Mouse (Mus musculus): Measurements from ENCODE around the gene Bmper. TPM values are rescaled to one million over a fixed set of nuclear protein-coding genes. Genes with fewer than 3 reads are reported as not detected.

Bmper gene
- polyA plus RNA-seq, 1 experiment from 2014 or later = 11.4 TPM

DNA sequence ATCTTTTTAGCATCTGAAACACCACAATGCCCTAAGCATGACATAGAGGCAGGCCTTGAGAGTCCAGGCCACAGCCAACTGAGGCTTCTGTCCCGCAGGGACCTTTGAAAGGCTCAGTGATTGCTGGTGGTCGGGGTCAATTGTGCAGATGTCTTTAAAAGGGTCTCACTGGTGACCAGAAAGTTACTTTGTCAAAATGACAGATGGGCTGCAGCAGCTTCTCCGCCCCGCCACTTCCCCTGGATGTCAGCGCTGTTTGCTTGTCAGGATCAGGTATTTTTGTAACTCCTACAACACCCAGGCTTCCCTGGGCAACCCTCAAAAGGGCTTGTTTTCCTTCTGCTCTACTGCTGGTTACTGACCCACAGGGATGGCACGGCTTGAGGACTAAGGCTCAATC is 21.0 kb downstream of the Bmper start:
- 41% methylated on average over 6 of the region's 6 CpGs for WGBS
- Histone ChIP-seq H3K36me3 (no peaks in the 10 kb centered on the region), H3K4me3 (no peak overlapping the region), H3K27me3 (ENCODE audit: insufficient read depth, poor library complexity, severe bottlenecking) (no peaks in the 10 kb centered on the region), H3K4me1 (peaks cover 14% of the 10 kb centered on the region), H3K27ac (no peak overlapping the region), H3K9me3 (no peaks in the 10 kb centered on the region)
- DNase-seq (ENCODE audit: low spot score) = no peak

DNA sequence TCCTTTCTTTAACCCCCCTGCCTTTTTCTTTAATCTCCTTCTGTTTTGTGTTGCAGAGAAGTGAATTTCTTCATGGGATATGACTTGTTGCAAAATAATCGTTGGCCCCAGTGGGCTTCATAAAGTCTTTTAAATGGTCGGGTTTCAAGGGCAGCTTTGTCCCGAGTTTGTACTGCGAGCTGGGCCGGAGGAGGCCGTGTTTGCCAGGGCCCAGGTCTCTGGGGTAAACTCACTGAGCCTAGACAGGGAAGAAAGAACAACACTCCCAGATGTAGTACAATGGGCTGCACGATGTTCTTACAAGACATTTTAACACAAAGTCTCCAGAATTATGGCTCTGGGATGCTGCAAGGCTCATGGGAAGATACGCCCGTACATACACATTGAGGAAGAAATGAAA is 23.5 kb downstream of the Bmper start:
- Histone ChIP-seq H3K4me1 (peaks cover 11% of the 10 kb centered on the region; the same call in 1 of the 2 replicates), H3K27ac (no peak overlapping the region), H3K4me3 (no peak overlapping the region), H3K27me3 (ENCODE audit: insufficient read depth, poor library complexity, severe bottlenecking) (no peaks in the 10 kb centered on the region), H3K36me3 (no peaks in the 10 kb centered on the region), H3K9me3 (no peaks in the 10 kb centered on the region)
- WGBS = 81% methylated on average over 9 of the region's 9 CpGs
- DNase-seq (ENCODE audit: low spot score) = no peak

DNA sequence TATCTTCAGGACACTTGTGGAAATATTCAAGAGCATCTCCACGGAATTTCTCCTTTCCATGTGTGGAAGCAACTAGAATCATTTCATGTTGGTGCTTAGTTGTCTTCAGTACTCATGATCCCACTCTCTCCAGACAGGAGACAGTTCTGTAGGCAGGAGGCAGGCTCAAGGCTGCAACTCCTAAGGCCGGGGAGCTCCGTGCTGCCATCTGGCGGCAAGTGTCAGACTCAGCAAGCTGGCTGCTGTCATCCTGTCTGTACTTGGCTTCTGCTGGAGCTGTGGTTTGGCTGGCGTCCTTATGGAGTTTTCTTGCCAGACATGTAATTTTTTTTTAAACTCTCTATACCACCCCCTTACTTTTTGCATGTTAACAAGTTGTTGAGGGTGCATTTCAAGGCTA is 27.1 kb downstream of the Bmper start:
- no peaks in the 10 kb centered on the region for H3K36me3 ChIP-seq
- 8% methylated on average over 5 of the region's 5 CpGs for WGBS

DNA sequence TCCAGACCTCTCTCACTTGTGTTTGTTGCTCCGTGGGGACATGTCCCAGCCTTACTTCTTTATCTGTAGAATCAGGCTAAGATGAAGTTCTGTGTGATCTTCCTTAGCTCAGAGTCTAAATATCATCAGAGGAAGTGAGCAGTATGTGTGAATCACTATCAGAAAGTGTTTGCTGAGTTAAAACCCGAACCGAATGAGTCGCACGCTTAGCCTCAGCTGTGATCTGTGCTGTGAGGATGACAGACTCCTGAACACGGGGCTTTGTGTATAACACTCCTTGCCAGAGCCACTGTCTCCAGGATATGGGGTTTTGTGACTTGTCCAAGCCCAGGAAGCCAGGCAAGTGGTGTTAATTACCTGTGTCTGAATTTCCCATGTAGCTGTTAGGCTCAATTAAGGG is 28.1 kb downstream of the Bmper start:
- H3K36me3 ChIP-seq = no peaks in the 10 kb centered on the region
- no peak for DNase-seq (ENCODE audit: low spot score)
- no peaks in the 10 kb centered on the region for H3K27me3 ChIP-seq (ENCODE audit: insufficient read depth, poor library complexity, severe bottlenecking)
- peaks cover 11% of the 10 kb centered on the region; the same call in 1 of the 2 replicates for H3K4me1 ChIP-seq
- H3K4me3 ChIP-seq = no peak overlapping the region
- 77% methylated on average over 6 of the region's 6 CpGs for WGBS
- no peak overlapping the region for H3K27ac ChIP-seq
- H3K9me3 ChIP-seq = no peaks in the 10 kb centered on the region

More for the DNA sequence above, 27.1 kb downstream of the Bmper start:
- Histone ChIP-seq H3K9me3 (no peaks in the 10 kb centered on the region), H3K27me3 (ENCODE audit: insufficient read depth, poor library complexity, severe bottlenecking) (no peaks in the 10 kb centered on the region), H3K4me1 (peaks cover 11% of the 10 kb centered on the region; the same call in 1 of the 2 replicates), H3K27ac (no peak overlapping the region), H3K4me3 (no peak overlapping the region)
- peak; percentile 83 for DNase-seq (ENCODE audit: low spot score)

DNA sequence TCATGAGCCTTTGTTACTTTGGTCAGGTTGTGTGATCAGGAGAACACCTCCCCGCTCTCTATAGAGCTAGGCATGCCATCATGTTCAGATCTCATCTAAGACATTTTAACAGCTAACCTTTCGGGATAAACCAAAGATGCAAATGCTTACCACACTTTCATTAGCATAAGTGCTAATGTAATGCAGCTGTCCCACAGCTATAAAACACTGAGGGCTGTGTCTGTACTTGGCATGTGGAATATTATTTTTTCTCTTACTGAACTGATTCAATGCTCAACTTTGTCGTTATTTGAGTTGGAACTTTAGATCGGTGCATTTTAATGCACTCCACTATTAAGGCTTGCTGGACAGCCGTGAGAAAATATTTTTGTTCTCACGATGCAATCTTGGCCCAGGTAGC is 30.7 kb downstream of the Bmper start:
- Histone ChIP-seq H3K27ac (no peak overlapping the region), H3K27me3 (ENCODE audit: insufficient read depth, poor library complexity, severe bottlenecking) (no peaks in the 10 kb centered on the region), H3K4me1 (peaks cover 11% of the 10 kb centered on the region; the same call in 1 of the 2 replicates), H3K36me3 (no peaks in the 10 kb centered on the region), H3K4me3 (no peak overlapping the region), H3K9me3 (no peaks in the 10 kb centered on the region)
- 89% methylated on average over 6 of the region's 6 CpGs for WGBS
- no peak for DNase-seq (ENCODE audit: low spot score)

DNA sequence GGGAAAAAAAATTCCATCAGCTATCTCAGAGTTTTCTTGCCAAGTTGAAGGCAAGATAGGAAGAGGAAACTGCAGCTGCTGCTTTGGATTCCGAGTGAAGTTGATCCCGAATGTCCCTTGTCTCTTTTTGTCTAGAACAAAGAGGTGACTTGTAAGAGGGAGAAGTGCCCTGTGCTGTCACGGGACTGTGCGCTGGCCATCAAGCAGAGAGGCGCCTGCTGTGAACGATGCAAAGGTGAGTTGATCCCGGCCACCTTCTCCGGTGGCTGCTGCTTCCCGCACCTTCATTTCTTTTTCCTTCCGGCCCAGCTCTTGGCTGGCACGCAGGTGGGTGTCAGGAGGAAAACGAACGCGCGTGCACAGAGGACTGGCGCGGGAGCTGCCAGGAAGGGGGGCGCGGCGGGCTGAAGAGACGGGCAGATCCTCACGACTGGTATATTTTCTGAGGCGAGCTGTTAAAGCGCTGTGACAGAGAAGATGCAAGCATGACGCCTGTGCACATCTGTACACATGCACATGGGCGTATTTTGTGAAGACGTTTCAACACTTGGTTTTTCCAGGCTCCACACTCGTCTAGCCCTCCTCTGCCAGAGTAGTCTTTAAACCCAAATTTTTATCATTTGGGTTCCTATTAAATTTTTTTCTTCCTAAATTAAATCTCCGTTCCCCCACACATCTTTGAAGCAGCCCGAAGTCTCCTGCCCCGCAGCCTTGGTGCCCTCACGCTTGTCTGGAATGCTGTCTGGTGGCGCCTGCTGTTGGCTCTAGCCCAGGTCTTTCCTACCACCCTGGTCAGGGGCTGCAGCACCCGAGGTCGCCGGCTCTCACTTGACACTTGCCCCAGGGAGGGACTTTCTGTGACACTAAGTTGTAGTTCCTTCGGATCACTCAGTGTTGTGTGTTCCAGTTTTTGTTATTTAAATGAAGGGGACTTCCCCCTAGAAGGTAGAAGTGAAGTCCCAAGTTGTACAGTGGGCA is 31.6 kb downstream of the Bmper start:
- peak overlapping the region; percentile 36; the same call in 1 of the 2 replicates for H3K27ac ChIP-seq
- H3K4me3 ChIP-seq = peak overlapping the region; percentile 32; the same call in 1 of the 2 replicates
- peaks cover 7% of the 10 kb centered on the region; the same call in 1 of the 2 replicates for H3K4me1 ChIP-seq
- no peak for DNase-seq (ENCODE audit: low spot score)
- no peaks in the 10 kb centered on the region for H3K27me3 ChIP-seq (ENCODE audit: insufficient read depth, poor library complexity, severe bottlenecking)
- WGBS = 57% methylated on average over 37 of the region's 37 CpGs
- no peaks in the 10 kb centered on the region for H3K9me3 ChIP-seq
- H3K36me3 ChIP-seq = 0 out of 2 replicates have a peak, but pooled peaks cover 3% of the 10 kb centered on the region

DNA sequence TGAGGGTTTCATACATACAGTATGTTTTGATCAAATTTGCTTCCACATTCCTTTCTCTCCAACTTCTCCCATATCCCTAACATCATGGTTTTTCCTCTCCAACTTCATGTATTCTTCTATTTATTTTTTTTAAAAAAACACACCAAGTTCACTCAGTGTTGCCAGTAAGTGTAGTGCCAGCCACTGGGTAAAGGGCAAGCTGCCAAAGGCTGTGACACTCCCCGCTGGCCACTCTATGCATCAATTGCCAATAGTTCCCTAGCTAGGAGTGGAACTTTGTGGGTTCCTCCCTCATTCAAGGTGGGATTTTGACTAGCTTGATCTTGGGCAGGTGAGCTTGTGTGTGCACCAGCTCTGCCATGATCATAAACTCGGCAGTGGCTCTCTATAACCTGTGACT is 33.0 kb downstream of the Bmper start:
- H3K9me3 ChIP-seq = no peaks in the 10 kb centered on the region
- WGBS = 92% methylated on average over 2 of the region's 2 CpGs

DNA sequence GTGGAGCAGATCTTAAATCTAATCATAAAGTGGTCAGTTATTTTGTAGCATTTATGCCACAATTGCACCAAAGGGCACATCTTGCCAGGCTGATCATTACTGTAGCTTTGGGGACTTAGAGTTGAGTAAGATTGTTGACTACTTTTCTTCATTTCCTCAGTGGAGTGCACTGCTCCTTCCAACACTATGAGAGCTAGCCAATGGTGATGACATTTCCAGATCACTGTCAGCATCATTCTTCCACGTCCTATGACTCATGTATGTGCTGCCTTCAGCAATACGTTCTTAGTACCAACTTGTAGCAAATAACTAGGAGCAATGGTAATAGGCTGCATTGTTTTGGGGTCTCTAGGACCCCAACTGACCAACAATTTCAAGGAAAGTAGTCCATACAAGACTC is 33.7 kb downstream of the Bmper start:
- Histone ChIP-seq H3K27ac (no peak overlapping the region), H3K4me3 (no peak overlapping the region), H3K9me3 (no peaks in the 10 kb centered on the region), H3K4me1 (peaks cover 7% of the 10 kb centered on the region; the same call in 1 of the 2 replicates), H3K36me3 (0 out of 2 replicates have a peak, but pooled peaks cover 3% of the 10 kb centered on the region), H3K27me3 (ENCODE audit: insufficient read depth, poor library complexity, severe bottlenecking) (no peaks in the 10 kb centered on the region)
- DNase-seq (ENCODE audit: low spot score) = no peak
- 75% methylated on average over 2 of the region's 2 CpGs for WGBS

More for the DNA sequence above, 33.0 kb downstream of the Bmper start:
- H3K4me1 ChIP-seq = peaks cover 7% of the 10 kb centered on the region; the same call in 1 of the 2 replicates
- no peaks in the 10 kb centered on the region for H3K27me3 ChIP-seq (ENCODE audit: insufficient read depth, poor library complexity, severe bottlenecking)
- 0 out of 2 replicates have a peak, but pooled peaks cover 3% of the 10 kb centered on the region for H3K36me3 ChIP-seq
- no peak overlapping the region for H3K4me3 ChIP-seq
- no peak for DNase-seq (ENCODE audit: low spot score)
- no peak overlapping the region for H3K27ac ChIP-seq

DNA sequence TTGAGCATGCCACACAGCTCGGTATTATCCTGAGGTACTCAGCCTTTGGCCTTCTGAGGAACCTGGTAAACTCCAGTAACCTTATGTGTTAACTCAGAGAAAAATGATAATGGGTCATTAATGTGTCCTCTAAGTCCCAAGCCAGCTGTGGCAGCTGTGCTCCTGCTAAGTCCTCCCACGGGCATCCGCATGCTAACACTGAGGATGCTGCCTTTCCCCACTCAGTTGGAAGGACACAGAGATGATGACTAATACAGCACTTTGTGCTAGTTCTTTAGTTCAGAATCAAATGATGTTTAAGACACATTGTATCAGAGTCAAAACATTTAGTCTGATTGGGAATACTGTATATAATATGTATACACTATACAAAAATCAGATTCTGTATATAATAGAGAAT is 39.0 kb downstream of the Bmper start:
- no peaks in the 10 kb centered on the region for H3K4me1 ChIP-seq
- no peaks in the 10 kb centered on the region for H3K27me3 ChIP-seq (ENCODE audit: insufficient read depth, poor library complexity, severe bottlenecking)
- no peaks in the 10 kb centered on the region for H3K9me3 ChIP-seq
- WGBS = 93% methylated on average over 3 of the region's 3 CpGs
- H3K27ac ChIP-seq = no peak overlapping the region
- H3K36me3 ChIP-seq = 0 out of 2 replicates have a peak, but pooled peaks cover 3% of the 10 kb centered on the region
- no peak for DNase-seq (ENCODE audit: low spot score)
- no peak overlapping the region for H3K4me3 ChIP-seq

DNA sequence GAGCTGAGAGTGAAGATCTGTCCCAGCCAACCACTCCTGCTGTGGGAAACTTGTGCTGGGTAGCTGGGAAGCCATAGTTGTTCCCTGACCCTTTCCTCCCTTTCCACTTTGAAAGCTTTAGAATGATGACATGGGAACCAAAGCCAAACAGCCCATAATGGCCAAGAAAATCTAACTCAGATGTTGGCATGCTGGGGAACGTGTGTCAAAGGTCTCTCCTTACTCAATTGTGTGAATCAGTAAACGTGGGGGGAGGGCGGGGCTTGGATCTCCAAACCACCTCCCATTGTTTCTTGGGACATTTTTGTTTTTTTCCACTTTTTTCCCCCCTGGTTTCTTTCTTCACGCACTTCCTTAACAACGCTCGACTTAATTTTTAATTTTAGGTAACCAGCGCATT is 40.0 kb downstream of the Bmper start:
- Histone ChIP-seq H3K9me3 (no peaks in the 10 kb centered on the region), H3K4me1 (no peaks in the 10 kb centered on the region; the same call in 1 of the 2 replicates), H3K36me3 (0 out of 2 replicates have a peak, but pooled peaks cover 3% of the 10 kb centered on the region), H3K27ac (no peak overlapping the region), H3K4me3 (no peak overlapping the region), H3K27me3 (ENCODE audit: insufficient read depth, poor library complexity, severe bottlenecking) (no peaks in the 10 kb centered on the region)
- DNase-seq (ENCODE audit: low spot score) = no peak
- 84% methylated on average over 7 of the region's 7 CpGs for WGBS

DNA sequence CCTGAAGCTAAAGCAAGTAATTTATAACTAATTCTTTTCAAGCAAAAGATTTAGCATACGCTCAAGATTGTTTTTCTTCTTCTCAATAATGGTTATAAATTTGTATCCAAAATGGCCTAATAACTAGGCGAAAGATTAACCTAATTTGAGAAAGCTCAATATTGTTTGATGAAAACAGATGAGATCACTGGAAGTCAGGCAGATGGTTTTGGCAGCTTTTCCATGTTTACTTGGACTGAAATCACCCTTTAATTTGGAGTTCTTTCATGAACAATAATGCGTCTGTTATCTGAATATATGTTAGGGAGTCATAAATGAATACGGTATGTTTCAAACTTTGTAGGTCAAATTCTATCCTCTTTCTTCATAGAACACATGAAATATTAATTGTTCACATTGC is 41.6 kb downstream of the Bmper start:
- no peak for DNase-seq (ENCODE audit: low spot score)
- Histone ChIP-seq H3K27ac (no peak overlapping the region), H3K27me3 (ENCODE audit: insufficient read depth, poor library complexity, severe bottlenecking) (no peaks in the 10 kb centered on the region), H3K9me3 (no peaks in the 10 kb centered on the region), H3K36me3 (no peaks in the 10 kb centered on the region), H3K4me3 (no peak overlapping the region), H3K4me1 (peaks cover 9% of the 10 kb centered on the region; the same call in 1 of the 2 replicates)
- WGBS = 89% methylated on average over 4 of the region's 4 CpGs

DNA sequence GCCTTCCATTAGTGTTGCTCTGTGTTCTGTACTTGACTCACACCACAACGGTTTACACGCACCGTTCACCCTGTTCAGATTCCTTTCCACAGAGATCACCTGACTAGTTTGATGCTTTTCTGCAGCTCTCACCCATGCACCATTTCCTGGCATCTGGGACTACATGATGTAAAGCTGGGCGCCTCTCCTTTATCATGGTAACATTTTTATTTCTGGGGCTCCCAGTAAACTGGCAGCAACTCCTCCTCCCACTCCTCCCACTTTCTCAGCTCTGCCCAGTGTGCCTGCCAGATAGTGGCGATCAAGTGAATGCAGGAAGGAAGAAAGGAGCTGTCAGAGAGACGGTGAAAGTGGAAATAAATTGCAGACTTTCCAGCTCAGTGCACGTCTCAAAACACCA is 45.7 kb downstream of the Bmper start:
- 40% methylated on average over 7 of the region's 7 CpGs for WGBS
- DNase-seq (ENCODE audit: low spot score) = no peak
- Histone ChIP-seq H3K9me3 (no peaks in the 10 kb centered on the region), H3K4me1 (peaks cover 9% of the 10 kb centered on the region; the same call in 1 of the 2 replicates), H3K4me3 (no peak overlapping the region), H3K27me3 (ENCODE audit: insufficient read depth, poor library complexity, severe bottlenecking) (no peaks in the 10 kb centered on the region), H3K27ac (0 out of 2 replicates have a peak overlapping the region, but pooled peaks have one; percentile 8), H3K36me3 (no peaks in the 10 kb centered on the region)

DNA sequence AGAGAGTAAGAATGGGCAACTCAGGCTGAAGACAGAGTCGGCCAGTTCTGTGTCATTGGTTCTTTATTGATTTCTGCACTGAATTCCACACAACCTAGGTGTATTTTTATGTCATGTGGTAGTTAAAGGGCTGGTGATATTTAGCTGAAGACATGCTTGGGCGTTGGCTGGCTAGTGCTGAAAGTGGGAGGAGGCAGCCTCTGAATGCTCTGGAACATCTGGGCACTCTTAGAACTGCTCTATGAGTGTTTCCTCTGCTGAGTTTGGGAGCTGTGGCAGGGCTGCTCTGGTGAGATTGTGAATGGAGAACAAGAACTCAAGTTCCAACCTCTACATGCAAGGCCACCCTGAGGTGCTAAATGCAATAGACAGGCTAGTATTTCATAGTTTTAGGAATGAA is 46.2 kb downstream of the Bmper start:
- no peaks in the 10 kb centered on the region for H3K36me3 ChIP-seq
- H3K4me3 ChIP-seq = no peak overlapping the region
- H3K9me3 ChIP-seq = no peaks in the 10 kb centered on the region
- 62% methylated on average over 2 of the region's 2 CpGs for WGBS
- peaks cover 9% of the 10 kb centered on the region; the same call in 1 of the 2 replicates for H3K4me1 ChIP-seq
- no peak overlapping the region for H3K27ac ChIP-seq
- H3K27me3 ChIP-seq (ENCODE audit: insufficient read depth, poor library complexity, severe bottlenecking) = no peaks in the 10 kb centered on the region
- DNase-seq (ENCODE audit: low spot score) = no peak

Data from heart, embryonic 10.5 days (tissue).